Mouse (Mus musculus) forebrain, embryonic 13.5 days (tissue): ENCODE measurements around the gene Tex2. TPM values are rescaled to one million over a fixed set of nuclear protein-coding genes. Genes with fewer than 3 reads are reported as not detected.

Experiments used
- ATAC-seq: fragments of 200-750 bp; cut with Nextera tagmentation; 2 replicates; pipeline ENCODE4 v1.8.0; 2017
- H3K27ac ChIP-seq: fragments of 300-500 bp; sonication (generic); 2 replicates; pipeline ENCODE4 v1.5.1; 2015; ENCODE audit warnings: inconsistent platforms, mild to moderate bottlenecking, moderate library complexity
- H3K27me3 ChIP-seq: fragments of 300-500 bp; sonication (generic); 2 replicates; pipeline ENCODE4 v1.6.1; 2015; ENCODE audit warnings: mild to moderate bottlenecking, inconsistent platforms
- H3K36me3 ChIP-seq: fragments of 300-500 bp; sonication (generic); 2 replicates; pipeline ENCODE4 v1.6.1; 2015; ENCODE audit warnings: mild to moderate bottlenecking, inconsistent platforms; ENCODE audit not compliant: poor library complexity, severe bottlenecking
- H3K4me1 ChIP-seq: fragments of 300-500 bp; sonication (generic); 2 replicates; pipeline ENCODE4 v1.6.1; 2015; ENCODE audit warnings: inconsistent platforms
- H3K4me2 ChIP-seq: fragments of 300-500 bp; sonication (generic); 2 replicates; pipeline ENCODE4 v1.6.1; 2015; ENCODE audit warnings: inconsistent platforms, mild to moderate bottlenecking, moderate library complexity
- H3K4me3 ChIP-seq: fragments of 300-500 bp; sonication (generic); 2 replicates; pipeline ENCODE4 v1.5.1; 2015; ENCODE audit warnings: mild to moderate bottlenecking, inconsistent platforms
- H3K9ac ChIP-seq: fragments of 300-500 bp; sonication (generic); 2 replicates; pipeline ENCODE4 v1.6.1; 2015; ENCODE audit warnings: mild to moderate bottlenecking, inconsistent platforms
- H3K9me3 ChIP-seq: fragments of 300-500 bp; sonication (generic); replicated peaks from 2 replicates; pipeline ENCODE4 v1.6.1; 2016; ENCODE audit warnings: inconsistent platforms
- WGBS: fragments of 180-500 bp; shearing (Covaris S2); methylation state at CpG from one replicate; pipeline ENCODE4 v1.1.7; 2015; 5-methylcytosine and 5-hydroxymethylcytosine counted together
- polyA plus RNA-seq: library from polyadenylated mRNA; unstranded; fragments of >200 nt; fragmentation: Nextera tagmentation; extraction: Ambion mirVana; gene quantifications from 2 replicates; pipeline ENCODE4 v1.2.1, GENCODE M21; 2015

Tex2 gene
- polyA plus RNA-seq, 1 experiment from 2014 or later = 9.6 TPM

GRCm38 (mm10) chr11:106615561-106615960 lies 2.3 kb upstream of the Tex2 start:
- no peaks in the 10 kb centered on the region for H3K36me3 ChIP-seq
- 80% methylated on average over 4 of the region's 4 CpGs for WGBS
- H3K27me3 ChIP-seq = 0 out of 2 replicates have a peak, but pooled peaks cover 8% of the 10 kb centered on the region
- no peak for ATAC-seq
- H3K9ac ChIP-seq = no peak overlapping the region
- peaks cover 12% of the 10 kb centered on the region for H3K4me1 ChIP-seq
- no peaks in the 10 kb centered on the region for H3K9me3 ChIP-seq
- H3K27ac ChIP-seq = no peak overlapping the region
- H3K4me2 ChIP-seq = no peak overlapping the region
- H3K4me3 ChIP-seq = no peak overlapping the region

GRCm38 (mm10) chr11:106614339-106614645 lies 1.1 kb upstream of the Tex2 start:
- Histone ChIP-seq H3K4me2 (no peak overlapping the region), H3K9me3 (no peaks in the 10 kb centered on the region), H3K27me3 (0 out of 2 replicates have a peak, but pooled peaks cover 8% of the 10 kb centered on the region), H3K36me3 (no peaks in the 10 kb centered on the region), H3K27ac (no peak overlapping the region), H3K9ac (no peak overlapping the region), H3K4me3 (no peak overlapping the region), H3K4me1 (peaks cover 12% of the 10 kb centered on the region)
- no peak for ATAC-seq
- WGBS = 88% methylated on average over 4 of the region's 4 CpGs

- Histone ChIP-seq H3K9ac (0 out of 2 replicates have a peak overlapping the region, but pooled peaks have one; percentile 87), H3K4me2 (peak overlapping the region; percentile 84), H3K9me3 (no peaks in the 10 kb centered on the region), H3K4me3 (peak overlapping the region; percentile 88), H3K27ac (no peak overlapping the region), H3K27me3 (0 out of 2 replicates have a peak, but pooled peaks cover 8% of the 10 kb centered on the region), H3K36me3 (no peaks in the 10 kb centered on the region), H3K4me1 (peaks cover 12% of the 10 kb centered on the region)
- 57% methylated on average over 15 of the region's 15 CpGs for WGBS
- peak; percentile 5; the same call in 1 of the 2 replicates for ATAC-seq
These were observed 565 bp upstream of the Tex2 start for GRCm38 (mm10) chr11:106613638-106614338.

- Histone ChIP-seq H3K4me3 (peak overlapping the region; percentile 88), H3K9ac (peak overlapping the region; percentile 87), H3K36me3 (no peaks in the 10 kb centered on the region), H3K9me3 (no peaks in the 10 kb centered on the region), H3K4me1 (peaks cover 12% of the 10 kb centered on the region), H3K27ac (peak overlapping the region; percentile 20; the same call in 1 of the 2 replicates), H3K27me3 (0 out of 2 replicates have a peak, but pooled peaks cover 8% of the 10 kb centered on the region), H3K4me2 (peak overlapping the region; percentile 84)
- ATAC-seq = peak; percentile 89; the same call in 1 of the 2 replicates
- under 1% methylated on average over 62 of the region's 67 CpGs for WGBS
These were observed 838 bp downstream of the Tex2 start for GRCm38 (mm10) chr11:106612209-106612960.

GRCm38 (mm10) chr11:106609731-106610130 lies 3.5 kb downstream of the Tex2 start:
- ATAC-seq = no peak
- H3K27me3 ChIP-seq = 0 out of 2 replicates have a peak, but pooled peaks cover 8% of the 10 kb centered on the region
- H3K9ac ChIP-seq = no peak overlapping the region
- WGBS = 73% methylated on average over 8 of the region's 8 CpGs
- no peak overlapping the region for H3K27ac ChIP-seq
- H3K4me3 ChIP-seq = no peak overlapping the region
- 0 out of 2 replicates have a peak, but pooled peaks cover under 1% of the 10 kb centered on the region for H3K9me3 ChIP-seq
- no peaks in the 10 kb centered on the region for H3K36me3 ChIP-seq
- peaks cover 22% of the 10 kb centered on the region for H3K4me1 ChIP-seq
- H3K4me2 ChIP-seq = no peak overlapping the region

- Histone ChIP-seq H3K4me2 (no peak overlapping the region), H3K27me3 (0 out of 2 replicates have a peak, but pooled peaks cover 8% of the 10 kb centered on the region), H3K4me1 (peaks cover 22% of the 10 kb centered on the region), H3K4me3 (no peak overlapping the region), H3K27ac (no peak overlapping the region), H3K9me3 (0 out of 2 replicates have a peak, but pooled peaks cover 4% of the 10 kb centered on the region), H3K9ac (no peak overlapping the region), H3K36me3 (no peaks in the 10 kb centered on the region)
- no peak for ATAC-seq
- 49% methylated on average over 6 of the region's 6 CpGs for WGBS
These were observed 5.9 kb downstream of the Tex2 start for GRCm38 (mm10) chr11:106607316-106607715.

GRCm38 (mm10) chr11:106606042-106606441 lies 7.2 kb downstream of the Tex2 start:
- Histone ChIP-seq H3K4me2 (no peak overlapping the region), H3K27ac (no peak overlapping the region), H3K9me3 (0 out of 2 replicates have a peak, but pooled peaks cover 4% of the 10 kb centered on the region)

GRCm38 (mm10) chr11:106603230-106603629 lies 10.0 kb downstream of the Tex2 start:
- no peak overlapping the region for H3K4me2 ChIP-seq
- H3K27me3 ChIP-seq = no peaks in the 10 kb centered on the region
- H3K4me1 ChIP-seq = peaks cover 10% of the 10 kb centered on the region
- 0 out of 2 replicates have a peak, but pooled peaks cover 4% of the 10 kb centered on the region for H3K9me3 ChIP-seq
- H3K4me3 ChIP-seq = no peak overlapping the region
- ATAC-seq = no peak
- no peak overlapping the region for H3K9ac ChIP-seq
- no peaks in the 10 kb centered on the region for H3K36me3 ChIP-seq
- 94% methylated on average over 11 of the region's 11 CpGs for WGBS
- no peak overlapping the region for H3K27ac ChIP-seq

More at GRCm38 (mm10) chr11:106606042-106606441, 7.2 kb downstream of the Tex2 start:
- Histone ChIP-seq H3K4me1 (peaks cover 11% of the 10 kb centered on the region), H3K27me3 (0 out of 2 replicates have a peak, but pooled peaks cover 2% of the 10 kb centered on the region), H3K9ac (no peak overlapping the region), H3K4me3 (no peak overlapping the region), H3K36me3 (no peaks in the 10 kb centered on the region)
- no peak for ATAC-seq
- WGBS = 39% methylated on average over 5 of the region's 5 CpGs

- no peak for ATAC-seq
- WGBS = 75% methylated on average over 5 of the region's 5 CpGs
- Histone ChIP-seq H3K36me3 (no peaks in the 10 kb centered on the region), H3K4me2 (no peak overlapping the region), H3K9ac (no peak overlapping the region), H3K27ac (no peak overlapping the region), H3K4me1 (no peaks in the 10 kb centered on the region), H3K4me3 (no peak overlapping the region), H3K9me3 (0 out of 2 replicates have a peak, but pooled peaks cover 4% of the 10 kb centered on the region), H3K27me3 (no peaks in the 10 kb centered on the region)
These were observed 13.1 kb downstream of the Tex2 start for GRCm38 (mm10) chr11:106600124-106600523.

- H3K27me3 ChIP-seq = no peaks in the 10 kb centered on the region
- 0 out of 2 replicates have a peak, but pooled peaks cover under 1% of the 10 kb centered on the region for H3K9me3 ChIP-seq
- H3K36me3 ChIP-seq = no peaks in the 10 kb centered on the region
- H3K4me3 ChIP-seq = no peak overlapping the region
- WGBS = 83% methylated on average over 7 of the region's 7 CpGs
- no peak overlapping the region for H3K9ac ChIP-seq
- H3K4me2 ChIP-seq = no peak overlapping the region
- H3K27ac ChIP-seq = no peak overlapping the region
- no peaks in the 10 kb centered on the region for H3K4me1 ChIP-seq
- no peak for ATAC-seq
These were observed 13.9 kb downstream of the Tex2 start for GRCm38 (mm10) chr11:106599345-106599744.

- H3K4me1 ChIP-seq = no peaks in the 10 kb centered on the region
- no peaks in the 10 kb centered on the region for H3K27me3 ChIP-seq
- H3K36me3 ChIP-seq = no peaks in the 10 kb centered on the region
- H3K9ac ChIP-seq = no peak overlapping the region
- H3K4me2 ChIP-seq = no peak overlapping the region
- ATAC-seq = no peak
- H3K9me3 ChIP-seq = no peaks in the 10 kb centered on the region
- H3K27ac ChIP-seq = no peak overlapping the region
- no peak overlapping the region for H3K4me3 ChIP-seq
- 87% methylated on average over 6 of the region's 6 CpGs for WGBS
These were observed 14.9 kb downstream of the Tex2 start for GRCm38 (mm10) chr11:106598339-106598738.

GRCm38 (mm10) chr11:106597737-106598330 lies 15.4 kb downstream of the Tex2 start:
- Histone ChIP-seq H3K9me3 (no peaks in the 10 kb centered on the region), H3K27me3 (no peaks in the 10 kb centered on the region), H3K36me3 (no peaks in the 10 kb centered on the region), H3K4me3 (no peak overlapping the region), H3K4me2 (no peak overlapping the region), H3K4me1 (no peaks in the 10 kb centered on the region), H3K27ac (no peak overlapping the region), H3K9ac (no peak overlapping the region)
- ATAC-seq = no peak
- 83% methylated on average over 10 of the region's 10 CpGs for WGBS
